Mouse (Mus musculus) ES-E14 (cell line): ENCODE data around the gene Snrk.

Source experiments
- CHD2 ChIP-seq: IDR thresholded peaks from 2 replicates; pipeline ENCODE4 v1.6.1; 2014; ENCODE audit warnings: mild to moderate bottlenecking, low read depth, low read length, inconsistent platforms
- MAFK ChIP-seq: IDR thresholded peaks from 2 replicates; pipeline ENCODE4 v1.6.1; 2014; ENCODE audit warnings: mild to moderate bottlenecking, low read depth, low read length, inconsistent platforms; ENCODE audit not compliant: insufficient read depth

GRCm38 (mm10) chr9:122085550-122086205 lies 31.4 kb upstream of the Snrk start:
- TF ChIP-seq CHD2 (no peak), MAFK (no peak)
